Mouse (Mus musculus) neural tube, embryonic 12.5 days (tissue): ENCODE measurements around the gene Rbm47. TPM values are rescaled to one million over a fixed set of nuclear protein-coding genes. Genes with fewer than 3 reads are reported as not detected.

ENCODE experiments used
- ATAC-seq: fragments of 200-750 bp; cut with Nextera tagmentation; 2 replicates; pipeline ENCODE4 v1.8.0; 2017; ENCODE audit warnings: low read depth, mild to moderate bottlenecking, moderate TSS enrichment, moderate library complexity; ENCODE audit not compliant: low FRiP score
- H3K27ac ChIP-seq: fragments of 300-500 bp; sonication (generic); 2 replicates; pipeline ENCODE4 v1.5.1; 2016
- H3K27me3 ChIP-seq: fragments of 300-500 bp; sonication (generic); replicated peaks from 2 replicates; pipeline ENCODE4 v1.6.1; 2016; ENCODE audit warnings: mild to moderate bottlenecking
- H3K36me3 ChIP-seq: fragments of 300-500 bp; sonication (generic); 2 replicates; pipeline ENCODE4 v1.6.1; 2016; ENCODE audit warnings: mild to moderate bottlenecking
- H3K4me1 ChIP-seq: fragments of 300-500 bp; sonication (generic); 2 replicates; pipeline ENCODE4 v1.6.1; 2016
- H3K4me2 ChIP-seq: fragments of 300-500 bp; sonication (generic); replicated peaks from 2 replicates; pipeline ENCODE4 v1.6.1; 2016; ENCODE audit warnings: mild to moderate bottlenecking
- H3K4me3 ChIP-seq: fragments of 300-500 bp; sonication (generic); 2 replicates; pipeline ENCODE4 v1.5.1; 2016
- H3K9ac ChIP-seq: fragments of 300-500 bp; sonication (generic); 2 replicates; pipeline ENCODE4 v1.6.1; 2016; ENCODE audit warnings: mild to moderate bottlenecking
- H3K9me3 ChIP-seq: fragments of 300-500 bp; sonication (generic); 2 replicates; pipeline ENCODE4 v1.6.1; 2016; ENCODE audit warnings: mild to moderate bottlenecking
- WGBS: fragments of 180-500 bp; shearing (Covaris S2); methylation state at CpG from one replicate; pipeline ENCODE4 v1.1.7; 2016; 5-methylcytosine and 5-hydroxymethylcytosine counted together
- polyA plus RNA-seq: library from polyadenylated mRNA; unstranded; fragments of >200 nt; fragmentation: Nextera tagmentation; extraction: Ambion mirVana; gene quantifications from 2 replicates; pipeline ENCODE4 v1.2.1, GENCODE M21; 2016

Rbm47 gene
- polyA plus RNA-seq, 1 experiment from 2014 or later = 1.4 TPM

DNA sequence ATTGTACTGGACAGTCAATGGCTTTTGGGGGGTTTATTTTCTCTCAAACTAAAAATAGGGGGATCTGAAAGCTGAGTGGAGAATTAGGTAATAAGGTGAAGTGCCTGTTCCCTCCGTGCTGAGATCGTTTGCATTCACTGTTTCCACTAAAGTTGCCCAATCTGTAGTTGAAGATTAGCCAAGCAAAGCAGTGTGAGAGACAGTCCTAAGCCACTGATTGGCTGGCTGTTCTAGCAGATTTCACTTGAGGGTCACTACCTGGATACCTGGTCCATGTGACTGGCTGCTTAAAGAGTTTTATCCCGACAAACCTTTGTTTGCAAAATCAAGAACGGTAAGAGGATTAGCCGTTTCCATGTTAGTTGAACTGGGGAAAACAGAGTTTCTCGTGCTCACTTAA, 58.7 kb downstream of the Rbm47 start:
- Histone ChIP-seq H3K9ac (no peak overlapping the region), H3K36me3 (no peaks in the 10 kb centered on the region), H3K27me3 (no peaks in the 10 kb centered on the region), H3K4me2 (no peak overlapping the region), H3K4me3 (no peak overlapping the region), H3K9me3 (no peaks in the 10 kb centered on the region), H3K4me1 (no peaks in the 10 kb centered on the region), H3K27ac (no peak overlapping the region)
- WGBS = 45% methylated on average over 6 of the region's 6 CpGs
- ATAC-seq = no peak

DNA sequence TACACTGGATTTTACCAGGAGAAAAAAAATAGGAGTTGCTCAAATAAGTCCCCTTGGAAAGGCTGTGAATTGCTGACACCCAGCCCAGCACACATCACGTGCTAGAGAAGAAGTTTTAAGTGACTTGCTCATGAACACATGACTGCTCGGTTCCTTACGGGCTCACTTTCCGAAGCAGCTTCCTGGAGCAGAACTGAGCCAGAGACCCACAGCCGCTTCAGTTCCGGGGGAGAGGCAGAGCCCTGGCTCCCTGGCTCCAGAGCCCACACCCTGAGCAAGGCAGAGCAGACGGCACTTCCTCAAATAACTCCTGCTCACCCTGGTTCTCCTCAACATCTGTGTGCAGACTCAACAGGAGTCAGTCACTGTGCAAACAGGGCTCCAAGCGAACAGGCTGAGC, 60.9 kb downstream of the Rbm47 start:
- H3K4me1 ChIP-seq = no peaks in the 10 kb centered on the region
- ATAC-seq = no peak
- H3K9me3 ChIP-seq = no peaks in the 10 kb centered on the region
- H3K27ac ChIP-seq = no peak overlapping the region
- H3K36me3 ChIP-seq = no peaks in the 10 kb centered on the region
- H3K9ac ChIP-seq = no peak overlapping the region
- no peak overlapping the region for H3K4me3 ChIP-seq
- H3K4me2 ChIP-seq = no peak overlapping the region
- WGBS = 79% methylated on average over 8 of the region's 8 CpGs
- no peaks in the 10 kb centered on the region for H3K27me3 ChIP-seq

DNA sequence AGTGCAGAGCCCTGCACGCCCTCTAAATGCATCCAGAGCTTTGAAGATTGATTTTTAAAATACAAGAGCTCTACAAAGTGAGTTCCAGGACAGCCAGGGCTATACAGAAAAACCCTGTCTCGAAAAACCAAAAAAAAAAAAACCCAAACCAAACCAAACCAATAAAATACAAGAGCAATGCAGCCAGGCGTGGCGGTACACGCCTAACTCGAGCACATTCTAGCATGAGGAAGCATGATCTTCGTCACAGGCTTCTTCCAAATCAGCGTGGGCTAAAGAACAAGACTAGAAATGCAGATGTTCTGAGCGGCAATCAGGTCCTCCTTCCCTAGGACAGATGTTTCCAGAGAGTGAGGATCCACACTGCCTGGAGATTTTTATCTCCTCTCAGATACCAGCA, 66.5 kb downstream of the Rbm47 start:
- Histone ChIP-seq H3K4me2 (no peak overlapping the region), H3K27ac (no peak overlapping the region), H3K9ac (no peak overlapping the region), H3K9me3 (no peaks in the 10 kb centered on the region), H3K27me3 (no peaks in the 10 kb centered on the region), H3K36me3 (no peaks in the 10 kb centered on the region), H3K4me1 (no peaks in the 10 kb centered on the region), H3K4me3 (no peak overlapping the region)
- ATAC-seq = no peak
- 90% methylated on average over 9 of the region's 9 CpGs for WGBS

DNA sequence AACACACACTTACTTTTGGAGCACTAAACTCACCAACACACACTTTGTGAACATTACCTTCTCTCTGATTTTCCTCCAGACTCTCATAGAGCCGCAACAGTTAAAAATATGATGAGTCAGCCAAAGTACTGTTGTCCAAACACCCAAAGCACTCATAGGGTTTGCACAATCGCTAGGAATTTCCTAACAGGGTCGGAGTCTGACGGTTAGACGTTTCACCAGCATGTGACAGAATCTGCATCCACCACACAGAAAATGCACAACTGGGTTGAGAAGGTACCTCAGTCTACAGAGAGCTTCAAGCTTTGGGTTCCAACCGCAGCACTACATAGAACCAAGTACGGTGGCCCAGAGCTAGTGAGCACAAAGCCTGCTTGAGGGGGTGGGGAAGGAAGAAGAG, 67.0 kb downstream of the Rbm47 start:
- Histone ChIP-seq H3K27ac (no peak overlapping the region), H3K4me2 (no peak overlapping the region), H3K27me3 (no peaks in the 10 kb centered on the region), H3K4me3 (no peak overlapping the region), H3K9me3 (no peaks in the 10 kb centered on the region), H3K36me3 (no peaks in the 10 kb centered on the region), H3K4me1 (no peaks in the 10 kb centered on the region), H3K9ac (no peak overlapping the region)
- 92% methylated on average over 7 of the region's 7 CpGs for WGBS
- ATAC-seq = no peak

GRCm38 (mm10) chr5:66105366-66105765, 67.6 kb downstream of the Rbm47 start:
- ATAC-seq = no peak
- Histone ChIP-seq H3K27ac (no peak overlapping the region), H3K4me1 (no peaks in the 10 kb centered on the region), H3K9me3 (no peaks in the 10 kb centered on the region), H3K27me3 (no peaks in the 10 kb centered on the region), H3K9ac (no peak overlapping the region), H3K4me3 (no peak overlapping the region), H3K36me3 (no peaks in the 10 kb centered on the region), H3K4me2 (no peak overlapping the region)
- 94% methylated on average over 3 of the region's 3 CpGs for WGBS

GRCm38 (mm10) chr5:66103386-66103785, 69.5 kb downstream of the Rbm47 start:
- no peak for ATAC-seq
- Histone ChIP-seq H3K9me3 (no peaks in the 10 kb centered on the region), H3K27me3 (no peaks in the 10 kb centered on the region), H3K4me3 (no peak overlapping the region), H3K4me2 (no peak overlapping the region), H3K4me1 (no peaks in the 10 kb centered on the region), H3K9ac (no peak overlapping the region), H3K36me3 (no peaks in the 10 kb centered on the region), H3K27ac (no peak overlapping the region)
- 73% methylated on average over 5 of the region's 5 CpGs for WGBS

DNA sequence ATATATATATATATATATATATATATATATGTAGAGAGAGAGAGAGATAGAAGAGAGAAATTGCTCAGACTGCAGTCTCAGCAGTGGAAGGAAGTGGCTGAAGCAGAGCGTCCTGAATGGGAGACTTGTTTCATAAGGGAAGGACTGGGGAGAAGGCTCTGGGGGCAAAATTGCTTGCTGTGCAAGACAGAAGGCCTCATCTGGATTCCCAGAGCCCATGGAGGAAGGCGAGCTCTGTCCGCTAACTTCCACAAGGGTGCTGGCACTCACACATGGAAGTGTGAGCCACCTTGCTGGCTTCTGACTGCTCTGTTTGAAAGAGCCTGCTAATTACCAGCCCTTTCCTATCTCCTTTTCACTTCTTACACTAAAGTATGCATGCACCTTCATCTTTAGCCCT, 70.1 kb downstream of the Rbm47 start:
- no peak overlapping the region for H3K4me2 ChIP-seq
- WGBS = 83% methylated on average over 3 of the region's 3 CpGs

GRCm38 (mm10) chr5:66101577-66101976, 71.3 kb downstream of the Rbm47 start:
- no peak overlapping the region for H3K4me3 ChIP-seq
- H3K27me3 ChIP-seq = no peaks in the 10 kb centered on the region
- no peak overlapping the region for H3K27ac ChIP-seq
- H3K36me3 ChIP-seq = no peaks in the 10 kb centered on the region
- no peaks in the 10 kb centered on the region for H3K4me1 ChIP-seq
- WGBS = 73% methylated on average over 3 of the region's 3 CpGs
- H3K4me2 ChIP-seq = no peak overlapping the region
- no peak overlapping the region for H3K9ac ChIP-seq
- H3K9me3 ChIP-seq = no peaks in the 10 kb centered on the region
- no peak for ATAC-seq

More for the DNA sequence above, 70.1 kb downstream of the Rbm47 start:
- Histone ChIP-seq H3K9me3 (no peaks in the 10 kb centered on the region), H3K4me1 (no peaks in the 10 kb centered on the region), H3K36me3 (no peaks in the 10 kb centered on the region), H3K9ac (no peak overlapping the region), H3K27me3 (no peaks in the 10 kb centered on the region), H3K4me3 (no peak overlapping the region), H3K27ac (no peak overlapping the region)
- ATAC-seq = no peak

- Histone ChIP-seq H3K9me3 (no peaks in the 10 kb centered on the region), H3K4me1 (no peaks in the 10 kb centered on the region), H3K36me3 (no peaks in the 10 kb centered on the region), H3K27me3 (no peaks in the 10 kb centered on the region), H3K27ac (no peak overlapping the region), H3K4me2 (no peak overlapping the region), H3K9ac (no peak overlapping the region), H3K4me3 (no peak overlapping the region)
- ATAC-seq = no peak
- WGBS = 77% methylated on average over 8 of the region's 8 CpGs
Observed at GRCm38 (mm10) chr5:66100322-66100721, 72.6 kb downstream of the Rbm47 start.

DNA sequence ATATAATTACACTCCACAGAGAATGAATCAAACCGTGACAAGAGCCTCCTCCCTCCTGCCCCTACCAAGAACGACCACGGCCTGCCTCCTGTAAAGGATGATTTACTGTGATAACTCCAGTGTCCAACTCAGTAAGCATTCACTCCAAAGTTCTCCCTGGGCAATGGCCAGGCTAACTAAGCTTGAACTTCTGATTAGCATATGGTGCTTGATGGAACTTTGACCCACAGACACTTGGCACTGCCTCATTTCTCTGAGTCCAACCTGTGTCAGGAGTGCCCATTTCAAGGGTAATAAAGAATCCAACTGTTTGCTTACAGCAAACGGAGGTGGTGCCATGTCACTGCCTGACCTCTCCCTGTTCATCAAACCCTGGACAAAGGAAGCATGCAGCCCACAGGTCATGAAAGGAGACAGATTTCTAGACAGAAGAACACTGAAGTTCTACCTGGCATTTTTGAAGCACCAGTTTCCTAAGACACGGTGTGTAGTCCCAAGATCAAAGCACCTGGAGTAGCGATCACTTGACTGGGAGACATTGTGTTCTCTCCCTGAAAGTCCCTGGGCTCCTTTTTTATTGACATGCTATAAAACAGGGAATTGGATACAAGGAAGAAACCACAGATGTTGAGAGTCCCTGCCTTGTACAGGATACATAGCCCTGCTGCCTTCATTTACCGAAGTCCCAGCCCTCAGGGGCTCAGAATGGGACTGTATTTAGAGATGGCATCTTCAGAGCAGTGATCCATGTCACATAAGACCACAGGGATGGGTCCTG, 74.6 kb downstream of the Rbm47 start:
- WGBS = 36% methylated on average over 7 of the region's 7 CpGs

GRCm38 (mm10) chr5:66096081-66096480, 76.8 kb downstream of the Rbm47 start:
- no peaks in the 10 kb centered on the region for H3K36me3 ChIP-seq
- H3K9ac ChIP-seq = no peak overlapping the region
- no peak overlapping the region for H3K27ac ChIP-seq
- H3K9me3 ChIP-seq = no peaks in the 10 kb centered on the region
- H3K27me3 ChIP-seq = no peaks in the 10 kb centered on the region
- H3K4me2 ChIP-seq = no peak overlapping the region
- no peak for ATAC-seq
- 91% methylated on average over 6 of the region's 6 CpGs for WGBS
- no peaks in the 10 kb centered on the region for H3K4me1 ChIP-seq
- no peak overlapping the region for H3K4me3 ChIP-seq

More for the DNA sequence above, 74.6 kb downstream of the Rbm47 start:
- Histone ChIP-seq H3K27me3 (no peaks in the 10 kb centered on the region), H3K27ac (no peak overlapping the region), H3K9me3 (no peaks in the 10 kb centered on the region), H3K4me2 (no peak overlapping the region), H3K4me1 (no peaks in the 10 kb centered on the region), H3K4me3 (no peak overlapping the region), H3K9ac (no peak overlapping the region), H3K36me3 (no peaks in the 10 kb centered on the region)
- ATAC-seq = no peak

DNA sequence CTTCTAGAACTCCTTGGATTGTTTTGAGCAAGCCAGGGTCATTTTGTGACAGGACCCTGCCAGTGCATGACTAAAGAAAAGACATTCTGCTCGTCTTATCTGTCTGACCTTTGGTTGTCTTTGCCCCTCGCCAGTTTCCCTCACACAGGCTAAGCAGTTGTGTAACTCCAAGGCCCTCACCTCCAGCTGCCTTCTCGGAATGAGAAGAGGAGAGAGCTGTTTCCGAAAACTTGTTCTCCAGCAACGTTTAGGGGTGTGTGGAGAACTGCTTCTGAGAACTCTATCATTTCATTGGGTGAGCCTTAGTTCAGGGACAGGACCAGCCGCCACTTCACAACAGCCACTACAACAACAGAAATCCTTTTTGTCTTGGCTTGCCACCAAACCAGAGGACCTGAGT, 77.8 kb downstream of the Rbm47 start:
- Histone ChIP-seq H3K27me3 (no peaks in the 10 kb centered on the region), H3K4me2 (no peak overlapping the region), H3K27ac (no peak overlapping the region), H3K4me1 (no peaks in the 10 kb centered on the region), H3K4me3 (no peak overlapping the region), H3K9ac (no peak overlapping the region), H3K9me3 (no peaks in the 10 kb centered on the region), H3K36me3 (no peaks in the 10 kb centered on the region)
- WGBS = 71% methylated on average over 6 of the region's 6 CpGs
- ATAC-seq = no peak

- Histone ChIP-seq H3K27me3 (no peaks in the 10 kb centered on the region), H3K4me3 (no peak overlapping the region), H3K36me3 (no peaks in the 10 kb centered on the region), H3K9ac (no peak overlapping the region), H3K27ac (no peak overlapping the region), H3K4me1 (no peaks in the 10 kb centered on the region), H3K9me3 (no peaks in the 10 kb centered on the region), H3K4me2 (no peak overlapping the region)
- no peak for ATAC-seq
- 72% methylated on average over 9 of the region's 9 CpGs for WGBS
Observed at GRCm38 (mm10) chr5:66090037-66090436, 82.9 kb downstream of the Rbm47 start.
